Mouse (Mus musculus) testis, adult 2 months (tissue): ENCODE results near the gene Scnm1.

Source experiments
- CTCF ChIP-seq: fragments of 200-500 bp; IDR thresholded peaks from 2 replicates; pipeline ENCODE4 v1.5.1; 2012; ENCODE audit warnings: low read depth, mild to moderate bottlenecking, inconsistent platforms, low read length, moderate library complexity; ENCODE audit not compliant: control insufficient read depth, insufficient read depth, insufficient replicate concordance
- POLR2A ChIP-seq: fragments of 200-500 bp; IDR thresholded peaks from 2 replicates; pipeline ENCODE4 v1.6.1; 2012; ENCODE audit warnings: low read depth, mild to moderate bottlenecking, inconsistent platforms, low read length, moderate library complexity; ENCODE audit not compliant: control insufficient read depth

- no peak for TF ChIP-seq POLR2A
- TF ChIP-seq CTCF = no peak
Observed at GRCm38 (mm10) chr3:95139586-95140288, 5.9 kb upstream of the Scnm1 start.
